Mouse (Mus musculus) gastrocnemius, postnatal 36 days (tissue): ENCODE results near the gene Syt1. TPM values are rescaled to one million over a fixed set of nuclear protein-coding genes. Genes with fewer than 3 reads are reported as not detected.

Experiments used
- DNase-seq, 2 experiments: peaks; one replicate each; pipeline ENCODE4 v3.0.0; 2022
- intact Hi-C: fragments of 180-260 bp; cut with DNase I; formaldehyde crosslinking; loops from one replicate; pipeline ENCODE4 v1.15.1; 2025
- total RNA-seq, 2 experiments: library from RNA; stranded (reverse); gene quantifications; 2 replicates each; pipeline ENCODE4 v1.2.3; 2021

Gene Syt1
- total RNA-seq, 2 experiments from 2014 or later = not detected

DNA sequence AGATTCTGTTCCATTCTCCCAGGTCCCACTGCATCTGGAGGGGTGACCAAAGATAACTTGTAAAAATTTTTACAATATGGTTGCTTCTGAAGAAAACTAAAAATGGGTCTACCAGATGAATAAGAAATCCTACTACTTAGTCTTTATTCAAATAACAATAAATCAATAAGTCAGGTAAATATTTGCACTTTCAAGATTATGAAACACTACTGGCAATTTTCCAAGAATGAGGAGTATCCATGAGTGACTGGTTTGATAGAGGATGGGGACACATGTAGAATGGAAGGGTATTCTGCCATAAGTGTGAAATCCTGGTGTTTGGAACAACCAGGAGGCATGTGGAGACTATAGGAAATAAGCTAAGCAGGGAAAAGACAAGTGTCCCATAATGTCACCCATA is 124.0 kb downstream of the Syt1 start:
- intact Hi-C loops = no loop called here
- no peak for DNase-seq

DNA sequence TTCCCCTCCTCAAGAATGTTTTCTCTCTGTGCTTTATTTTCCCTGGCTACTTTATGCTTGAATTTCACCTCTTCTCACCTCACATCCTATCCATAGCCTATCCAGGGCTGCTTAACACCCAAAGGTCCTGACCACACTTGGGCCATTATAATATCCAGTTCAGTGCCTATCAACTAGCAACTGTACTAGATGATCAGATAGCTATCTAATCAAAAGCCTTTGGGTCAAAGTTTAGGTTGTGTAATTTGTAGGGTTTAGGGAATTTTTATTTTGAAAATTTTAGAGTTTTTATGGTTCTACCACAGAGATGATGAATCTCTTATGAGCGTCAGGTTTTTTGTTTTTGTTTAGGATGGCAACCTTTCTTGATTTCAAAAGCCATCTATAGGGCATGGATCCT is 125.0 kb downstream of the Syt1 start:
- no peak for DNase-seq
- intact Hi-C loops = no loop called here

DNA sequence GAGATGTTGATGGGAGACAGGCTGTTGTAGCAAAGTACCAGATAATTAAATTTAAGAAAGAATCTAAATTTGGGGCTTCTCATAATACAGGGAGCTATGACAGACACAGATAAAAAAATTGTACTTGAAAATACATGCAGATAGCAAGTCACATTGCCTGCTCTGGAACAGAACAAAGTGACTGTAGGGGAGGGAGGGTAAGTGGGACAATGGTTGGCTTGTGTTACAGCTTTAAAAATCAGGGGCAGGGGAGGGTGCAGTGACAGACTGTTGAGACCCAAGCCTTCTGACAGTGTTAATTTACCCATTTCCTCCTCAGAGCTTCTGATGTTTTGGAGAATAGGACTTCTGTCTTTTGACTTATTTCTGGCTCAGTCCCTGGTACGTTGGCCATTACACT is 126.3 kb downstream of the Syt1 start:
- intact Hi-C loops = no loop called here
- no peak for DNase-seq

DNA sequence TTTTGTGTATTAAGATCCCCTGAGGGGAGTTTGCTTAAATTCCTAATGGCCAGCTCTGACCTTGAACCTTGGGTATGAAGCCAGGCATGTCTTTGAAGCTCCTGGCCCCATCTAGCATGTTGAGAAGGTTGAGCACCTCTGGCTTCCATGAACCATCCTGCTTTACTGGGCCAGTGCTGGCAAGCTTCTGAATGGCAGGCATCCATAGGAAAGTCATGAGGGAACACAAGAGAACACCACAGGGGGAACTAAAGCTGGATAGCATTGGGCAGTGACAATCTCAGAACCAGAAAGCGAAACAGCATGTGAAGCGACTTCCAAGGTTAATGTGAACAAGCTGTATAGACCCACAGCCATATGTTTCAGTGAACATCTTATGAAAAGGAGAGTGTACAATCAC is 130.4 kb downstream of the Syt1 start:
- DNase-seq = no peak
- intact Hi-C loops = no loop called here

DNA sequence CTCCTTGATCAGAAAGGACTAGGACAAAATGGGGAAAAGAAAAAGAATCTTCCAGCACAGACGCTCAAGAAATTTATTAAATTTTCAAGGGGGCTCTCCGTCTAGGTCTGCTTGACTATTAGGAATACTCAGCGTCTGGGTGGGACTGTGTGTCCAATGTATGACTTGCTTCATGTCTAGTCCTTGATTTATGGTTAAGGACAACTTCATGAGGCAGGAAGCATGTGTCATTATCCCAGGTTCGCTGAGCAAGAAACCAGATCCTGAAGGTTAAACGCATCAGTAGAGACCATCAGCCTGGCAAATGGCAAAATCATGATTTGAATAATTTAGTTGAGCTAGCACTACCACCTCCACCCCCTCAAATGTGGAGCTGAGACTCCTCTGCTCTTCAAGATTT is 135.1 kb downstream of the Syt1 start:
- intact Hi-C loops = no loop called here
- DNase-seq = no peak

DNA sequence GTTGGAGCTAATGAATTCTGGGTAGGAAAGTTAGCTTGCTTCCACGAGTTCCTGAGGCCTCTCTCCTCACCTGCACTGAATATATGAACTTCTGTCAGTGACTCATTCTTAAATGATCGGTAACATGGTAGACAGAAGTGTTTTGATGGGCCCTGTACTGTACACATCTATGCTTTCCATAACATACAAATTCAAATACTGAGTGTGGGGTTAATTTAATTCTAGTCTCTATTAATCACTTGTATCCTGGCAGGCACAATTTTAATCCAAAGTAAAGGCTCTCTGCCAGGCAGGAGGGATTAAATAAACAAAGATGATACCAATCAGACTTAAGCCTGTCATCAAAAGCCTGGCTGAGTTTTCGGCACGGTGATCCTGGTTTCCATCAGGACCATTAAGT is 136.1 kb downstream of the Syt1 start:
- intact Hi-C loops = no loop called here
- no peak for DNase-seq

DNA sequence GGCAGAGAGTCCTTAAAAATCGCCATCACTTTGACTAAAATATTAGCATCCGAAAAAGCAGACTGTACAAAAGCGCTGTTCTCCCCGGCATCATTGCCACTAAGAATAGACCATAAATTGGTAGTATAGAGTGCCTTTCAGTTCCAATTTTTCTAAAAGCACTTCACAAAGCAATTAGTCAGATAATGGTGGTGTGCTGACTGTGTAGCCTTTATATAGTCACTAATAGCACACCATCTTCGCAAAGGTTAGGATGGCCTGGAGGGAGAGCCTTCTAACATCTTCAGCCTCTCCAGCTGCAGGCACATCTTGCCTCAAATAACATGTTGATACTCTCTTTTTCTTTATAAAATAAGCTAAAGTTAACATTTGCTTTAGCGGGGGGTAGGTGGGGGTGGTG is 138.4 kb downstream of the Syt1 start:
- intact Hi-C loops = no loop called here
- DNase-seq = no peak

DNA sequence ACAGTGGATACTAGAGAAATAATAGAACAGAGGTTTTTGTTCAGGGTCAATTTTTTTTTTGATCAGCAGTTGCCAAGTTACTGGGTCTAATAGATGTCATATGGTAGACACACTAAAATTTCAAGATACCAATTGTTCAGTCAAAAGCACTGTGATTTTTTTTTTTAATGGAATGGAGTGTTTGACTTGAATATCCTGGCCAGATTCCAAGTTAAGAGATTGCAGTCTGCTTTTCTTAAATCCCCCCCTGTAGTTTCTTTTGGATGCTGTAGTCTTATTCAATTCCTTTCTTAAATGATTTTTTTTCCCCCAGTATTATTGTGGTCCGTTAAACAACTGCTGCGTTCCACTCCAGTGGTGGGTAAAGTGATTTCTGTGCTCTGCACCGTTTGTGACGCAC is 140.2 kb downstream of the Syt1 start:
- intact Hi-C loops = no loop called here
- no peak for DNase-seq

DNA sequence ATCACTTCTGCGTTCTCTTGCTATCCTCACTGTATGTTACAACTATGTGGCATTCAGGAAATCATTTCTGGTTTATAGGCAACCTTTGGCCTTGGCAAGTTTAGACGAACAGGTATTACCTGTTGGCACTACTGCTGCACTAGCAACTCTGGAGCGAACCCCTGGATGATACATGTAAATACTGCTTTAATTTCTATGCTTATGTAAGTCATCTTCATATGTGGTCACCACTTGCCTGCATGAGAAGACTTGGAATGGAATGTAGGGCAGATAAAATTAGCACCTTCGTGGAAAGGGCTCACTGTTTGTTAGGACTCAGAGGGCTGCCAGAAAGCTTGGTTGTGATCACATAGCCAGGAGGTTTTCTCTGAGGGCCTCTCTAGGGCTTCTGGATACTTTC is 142.6 kb downstream of the Syt1 start:
- DNase-seq = no peak
- intact Hi-C loops = no loop called here

DNA sequence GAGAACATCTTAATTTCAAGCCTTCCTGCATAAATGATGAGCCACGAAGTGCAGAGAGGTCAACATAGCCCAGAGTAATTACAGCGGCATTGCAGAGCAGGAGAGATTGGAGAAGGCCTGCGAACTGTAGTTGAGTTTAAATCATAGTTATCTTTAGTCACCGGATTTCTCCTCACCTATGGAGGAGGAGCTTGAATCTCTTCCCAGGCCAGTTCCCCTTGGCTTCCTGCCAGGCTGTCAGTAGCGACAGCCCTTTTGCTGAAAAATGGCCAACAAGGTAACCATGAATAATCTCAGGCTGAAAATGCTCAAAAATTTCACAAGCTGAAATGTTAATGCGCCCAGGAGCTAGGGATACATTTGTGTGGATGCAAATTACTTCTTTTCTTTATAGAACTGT is 143.6 kb downstream of the Syt1 start:
- DNase-seq = no peak
- intact Hi-C loops = no loop called here

DNA sequence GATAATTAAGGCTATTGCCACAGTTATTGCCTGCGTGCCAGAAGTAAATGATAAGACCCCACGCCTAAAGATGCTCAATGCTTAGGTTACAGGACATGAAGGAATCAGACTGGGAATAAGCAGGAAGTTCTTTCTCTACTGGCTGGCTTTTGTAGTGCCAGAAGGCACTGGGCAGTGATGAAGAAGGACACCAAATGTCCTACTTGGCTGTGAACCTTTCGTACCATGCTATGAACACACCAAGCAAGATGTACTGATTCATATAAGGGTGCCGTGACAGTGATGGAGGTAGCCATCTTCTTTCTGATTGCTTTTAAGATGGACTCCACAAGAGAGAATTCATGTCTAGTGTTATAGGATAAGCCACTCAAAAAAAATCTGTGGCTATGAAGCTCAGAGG is 145.2 kb downstream of the Syt1 start:
- intact Hi-C loops = no loop called here
- no peak for DNase-seq

DNA sequence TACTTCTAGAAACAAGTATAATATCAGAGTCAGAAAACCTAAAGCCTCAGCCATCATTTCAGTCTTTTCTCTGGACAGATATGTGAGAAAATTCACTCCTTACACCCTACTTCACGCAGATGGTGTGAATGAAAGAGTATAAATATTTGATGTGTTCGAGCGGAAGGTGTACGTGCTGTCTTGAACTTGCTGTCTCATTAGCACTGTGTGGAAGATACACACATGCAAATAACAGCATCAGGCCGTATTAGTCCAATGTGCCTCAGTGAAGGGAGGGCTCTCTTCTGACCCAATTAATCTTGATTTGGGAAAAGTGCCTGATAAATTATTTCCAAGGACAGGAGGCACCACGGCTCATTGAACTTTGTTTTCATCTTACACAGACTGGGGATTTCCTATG is 154.8 kb downstream of the Syt1 start:
- no peak for DNase-seq

DNA sequence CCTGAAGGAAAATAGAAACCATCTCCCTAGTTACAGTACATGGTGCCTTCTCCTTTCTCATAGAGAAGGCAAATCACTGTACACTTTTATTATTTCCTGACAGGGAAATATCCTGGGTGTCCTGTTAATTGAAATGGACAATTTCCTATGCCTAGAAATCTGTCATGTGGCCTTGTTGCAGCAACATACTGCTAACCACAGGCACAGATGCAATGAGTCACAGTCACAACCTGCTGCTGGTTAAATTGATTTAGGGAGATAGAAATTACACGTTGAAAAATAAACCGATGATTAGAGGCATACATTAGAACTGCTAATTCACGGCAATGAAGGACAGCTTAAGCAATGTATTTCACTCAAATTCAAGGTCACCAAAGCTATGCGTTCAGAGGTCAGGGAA is 158.0 kb downstream of the Syt1 start:
- DNase-seq = no peak
- intact Hi-C loops = no loop called here

More for the DNA sequence above, 154.8 kb downstream of the Syt1 start:
- intact Hi-C loops = no loop called here

DNA sequence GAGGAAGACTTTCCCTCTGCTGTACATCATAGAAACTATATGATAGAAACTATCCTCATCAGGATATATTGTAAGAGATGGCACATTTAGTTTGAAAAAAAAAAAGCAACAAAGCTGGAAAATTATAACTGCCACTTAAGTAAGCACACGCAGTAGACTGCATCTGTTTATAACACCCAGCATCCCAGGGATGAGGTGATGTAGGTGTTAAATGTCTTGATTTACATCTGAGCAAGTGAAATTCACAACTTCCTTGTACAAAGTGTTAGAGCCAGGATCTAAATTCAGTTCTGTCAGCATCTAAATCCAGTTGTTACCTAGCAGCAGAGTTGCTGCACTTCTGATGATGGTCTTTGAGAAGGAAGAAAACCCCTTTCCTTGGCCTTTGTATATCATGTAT is 173.3 kb downstream of the Syt1 start:
- intact Hi-C loops = no loop called here
- no peak for DNase-seq

DNA sequence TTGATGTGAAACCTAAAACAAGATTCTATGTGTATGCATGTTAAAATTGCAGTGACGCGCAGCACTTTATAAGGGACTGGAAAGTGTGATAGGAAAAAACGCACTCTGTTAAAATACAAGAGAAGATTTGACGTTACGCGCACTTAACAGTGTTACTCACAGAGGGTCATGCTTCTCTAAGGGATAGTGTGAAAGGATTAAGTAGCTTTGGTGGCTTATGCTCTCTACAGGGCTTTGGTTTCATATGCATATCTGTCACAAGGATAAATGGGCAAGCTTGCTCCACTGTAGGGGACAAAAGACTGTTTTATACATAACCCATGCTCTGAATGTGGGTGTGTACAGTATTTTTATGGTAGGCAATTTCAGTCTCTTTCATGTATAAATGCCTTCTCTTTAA is 178.5 kb downstream of the Syt1 start:
- intact Hi-C loops = no loop called here
- no peak for DNase-seq

DNA sequence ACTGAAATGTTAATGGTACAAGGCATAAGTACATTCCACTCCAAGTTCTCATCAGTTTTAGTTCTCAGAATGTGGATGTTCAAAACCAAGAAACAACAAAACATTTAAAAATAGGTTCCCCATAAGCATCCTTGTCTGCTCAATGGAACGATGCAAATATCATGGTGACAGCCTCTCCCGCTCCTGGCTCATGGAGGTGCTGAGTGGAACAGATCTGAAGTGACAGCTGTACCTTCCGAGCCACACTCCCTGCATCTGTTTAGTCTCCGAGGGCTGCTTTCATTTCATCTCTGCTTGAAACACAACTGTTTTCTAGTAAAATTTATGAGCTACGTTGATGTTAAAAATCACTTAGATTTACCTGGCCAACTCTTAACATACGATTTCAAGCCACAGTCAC is 179.0 kb downstream of the Syt1 start:
- no peak for DNase-seq
- intact Hi-C loops = no loop called here

DNA sequence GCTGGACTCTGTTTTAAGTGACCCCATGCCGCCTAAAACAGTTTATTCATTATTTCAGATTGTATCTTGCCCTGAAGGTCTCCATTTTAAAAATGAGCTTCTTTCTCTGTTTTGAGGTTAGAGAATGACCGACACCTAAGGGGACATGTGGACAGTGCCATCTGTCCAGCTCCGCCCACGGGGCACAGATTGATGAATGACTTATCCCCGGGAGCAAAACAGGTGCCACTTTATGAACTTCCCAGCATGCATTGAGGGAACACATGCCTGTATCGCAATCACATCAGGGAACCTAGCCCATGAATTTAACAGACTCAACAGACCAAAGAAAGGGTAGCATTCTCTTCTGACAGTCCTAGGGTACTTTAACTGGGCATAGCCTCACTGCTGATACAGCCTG is 188.5 kb downstream of the Syt1 start:
- DNase-seq = no peak
- intact Hi-C loops = no loop called here

DNA sequence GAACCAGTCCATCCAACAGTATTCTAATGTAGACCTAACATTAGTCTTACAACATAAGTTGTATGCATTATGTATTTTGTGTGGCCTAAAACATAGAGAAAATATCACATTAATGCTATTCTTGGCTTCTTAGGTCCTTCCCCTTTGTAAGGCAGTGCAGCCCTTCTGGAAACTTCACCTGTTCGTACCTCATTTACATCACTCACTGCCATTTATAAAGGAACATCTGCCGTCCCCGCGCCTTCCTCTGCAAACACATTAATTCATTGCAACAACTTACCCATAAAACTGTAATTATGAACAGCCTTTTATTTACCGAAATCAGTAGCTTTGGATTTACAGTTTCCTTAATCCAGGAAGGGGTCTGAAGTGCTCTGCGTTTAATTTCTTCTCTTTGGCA is 195.4 kb downstream of the Syt1 start:
- intact Hi-C loops = no loop called here
- no peak for DNase-seq

DNA sequence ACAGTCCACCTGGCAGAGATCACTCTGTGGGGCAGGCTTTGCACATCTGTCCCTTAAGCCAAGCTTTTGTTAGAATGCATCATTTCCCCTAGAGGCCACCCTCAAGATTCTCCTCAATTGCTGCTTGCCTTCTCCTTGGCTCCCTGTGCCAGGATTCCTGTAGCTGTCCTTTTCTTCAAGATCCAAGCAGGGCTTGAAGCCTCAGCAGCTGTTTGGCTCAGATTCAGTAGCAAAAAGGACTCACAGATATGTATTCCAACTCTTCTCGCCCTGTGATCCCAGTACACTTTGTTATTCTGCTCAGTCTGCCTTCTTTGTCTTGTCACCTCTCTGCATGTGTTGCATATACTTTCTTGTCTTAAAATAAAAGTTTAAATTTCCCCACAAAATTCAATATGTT is 206.4 kb downstream of the Syt1 start:
- intact Hi-C loops = no loop called here
- DNase-seq = peak; percentile 4 to 15

DNA sequence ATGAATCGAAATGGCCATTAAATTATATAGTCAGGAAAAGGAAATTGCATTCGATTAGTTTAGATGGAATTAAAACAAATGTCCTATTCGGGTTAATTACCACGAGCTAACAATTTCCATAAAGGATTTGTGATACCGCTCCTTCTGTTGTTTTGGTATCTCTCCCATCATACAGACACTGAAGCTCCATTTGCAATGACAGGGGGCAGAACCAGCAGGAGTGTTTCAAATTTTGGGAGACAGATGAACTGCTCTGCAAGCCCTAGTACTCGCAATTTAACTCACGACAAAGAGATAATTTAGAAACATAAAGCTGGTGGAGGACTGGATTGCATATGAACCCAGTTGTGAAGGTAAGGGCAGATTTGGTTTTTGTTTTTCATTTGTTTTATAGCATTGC is 210.0 kb downstream of the Syt1 start:
- intact Hi-C loops = no loop called here
- DNase-seq = no peak

DNA sequence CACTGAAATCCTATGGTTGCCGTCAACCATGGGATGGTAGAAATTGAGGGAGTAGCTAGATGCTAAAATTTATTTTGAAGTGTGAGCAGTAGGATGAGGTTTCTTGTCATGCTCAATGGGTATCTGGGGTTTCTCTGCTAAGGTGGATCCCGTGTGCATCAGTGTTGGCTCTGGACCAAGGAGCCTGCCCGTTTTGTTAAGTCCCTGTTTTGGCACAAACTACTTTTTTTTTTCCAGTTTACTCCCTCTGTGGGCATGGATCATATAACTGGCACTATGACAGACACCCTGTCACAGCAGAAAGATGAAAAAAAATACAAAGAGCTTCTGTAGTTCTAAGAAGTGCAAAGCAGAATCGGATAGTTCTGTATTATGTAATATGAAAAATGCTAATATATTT is 212.0 kb downstream of the Syt1 start:
- no peak for DNase-seq
- intact Hi-C loops = no loop called here

DNA sequence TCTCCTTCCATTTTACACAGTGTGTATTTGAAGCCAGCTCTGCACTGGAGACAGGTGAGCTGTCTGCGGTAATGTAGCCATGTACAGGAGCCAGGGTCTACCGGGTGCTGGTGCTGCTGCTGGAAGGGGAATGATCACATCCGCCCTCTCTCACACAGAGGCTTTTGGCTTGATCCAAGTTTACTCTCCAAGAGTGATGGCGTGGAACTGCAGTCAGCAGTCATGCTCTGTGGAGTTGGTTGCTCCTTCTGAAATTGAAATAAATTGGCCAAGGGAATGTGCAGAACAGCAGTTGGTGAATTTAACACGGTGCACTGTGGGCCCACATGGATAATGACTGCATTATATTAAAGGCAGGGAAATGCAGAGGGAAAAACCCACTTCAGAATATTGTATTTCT is 228.0 kb downstream of the Syt1 start:
- intact Hi-C loops = no loop called here
- no peak for DNase-seq

DNA sequence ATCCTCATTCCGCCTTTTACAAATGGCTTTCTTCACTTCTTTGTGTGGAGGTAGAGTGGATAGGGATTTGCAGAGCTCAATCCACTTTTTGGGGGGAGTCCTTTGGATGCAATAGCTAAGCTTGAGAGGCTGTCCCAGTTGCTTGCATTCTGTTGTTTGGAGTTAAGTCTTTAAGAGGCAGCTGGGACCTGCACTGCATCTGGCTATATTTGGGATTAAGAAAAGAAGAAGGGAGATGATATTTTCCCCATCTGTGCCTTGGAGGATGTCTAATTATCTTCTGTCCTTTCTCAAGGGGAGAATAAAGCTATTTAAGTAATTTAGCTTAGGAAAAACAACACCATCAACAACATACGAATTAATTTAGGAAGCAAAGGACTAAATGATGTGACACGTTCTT is 230.2 kb downstream of the Syt1 start:
- DNase-seq = no peak
- intact Hi-C loops = no loop called here

DNA sequence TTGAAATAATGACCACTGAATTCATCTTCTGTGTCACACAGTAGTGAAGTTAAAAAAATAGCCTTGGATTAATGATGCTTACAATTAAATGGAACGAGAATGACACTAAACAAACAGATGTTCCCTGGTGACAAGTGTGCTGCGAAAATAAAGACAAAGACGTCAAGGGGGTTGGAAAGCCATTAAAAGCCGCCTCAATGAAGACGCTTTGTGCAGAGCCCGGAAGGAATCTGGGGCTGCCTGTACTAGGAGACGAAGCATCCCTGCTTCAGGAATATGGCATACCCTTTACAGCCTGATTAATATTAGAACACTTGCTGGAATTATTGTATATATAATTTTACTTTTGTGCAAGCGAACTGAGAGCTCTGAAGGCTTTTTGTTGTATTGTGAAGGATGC is 234.0 kb downstream of the Syt1 start:
- intact Hi-C loops = no loop called here
- no peak for DNase-seq
